Mouse (Mus musculus): ENCODE results near the gene Slc25a11.

Gene Slc25a11

GRCm38 (mm10) chr11:70650322-70651175, 3.3 kb upstream of the Slc25a11 start:
- peak in 1 of 2 experiments; percentile 39 for DNase-seq

GRCm38 (mm10) chr11:70649185-70649734, 2.0 kb upstream of the Slc25a11 start:
- DNase-seq, result no peak

- DNase-seq, result no peak
Observed at GRCm38 (mm10) chr11:70648512-70648911, 1.2 kb upstream of the Slc25a11 start.

- DNase-seq, result peak; percentile 57 to 59
Observed at GRCm38 (mm10) chr11:70647716-70648420, 589 bp upstream of the Slc25a11 start.

GRCm38 (mm10) chr11:70646259-70646555, 1.1 kb downstream of the Slc25a11 start:
- no peak for DNase-seq

GRCm38 (mm10) chr11:70645461-70646258, 1.6 kb downstream of the Slc25a11 start:
- DNase-seq, result no peak

- no peak for DNase-seq
Observed at GRCm38 (mm10) chr11:70644564-70645103, 2.6 kb downstream of the Slc25a11 start.

GRCm38 (mm10) chr11:70643051-70643450, 4.2 kb downstream of the Slc25a11 start:
- no peak for DNase-seq

GRCm38 (mm10) chr11:70641241-70641640, 6.0 kb downstream of the Slc25a11 start:
- no peak for DNase-seq

- DNase-seq, result no peak
Observed at GRCm38 (mm10) chr11:70639976-70640375, 7.3 kb downstream of the Slc25a11 start.

GRCm38 (mm10) chr11:70638714-70639278, 8.5 kb downstream of the Slc25a11 start, which contains the start of gene Gp1ba:
Gene Gp1ba (plus strand): TSS chr11:70639122.
- no peak for DNase-seq

GRCm38 (mm10) chr11:70638293-70638692, 9.0 kb downstream of the Slc25a11 start:
- DNase-seq, result no peak

- no peak for DNase-seq
Observed at GRCm38 (mm10) chr11:70637764-70638163, 9.5 kb downstream of the Slc25a11 start.

- no peak for DNase-seq
Observed at GRCm38 (mm10) chr11:70635601-70636000, 11.7 kb downstream of the Slc25a11 start.

- DNase-seq, result no peak
Observed at GRCm38 (mm10) chr11:70630129-70630528, 17.1 kb downstream of the Slc25a11 start.

- DNase-seq, result peak in 1 of 2 experiments; percentile 19
Observed at GRCm38 (mm10) chr11:70629557-70629956, 17.7 kb downstream of the Slc25a11 start.

GRCm38 (mm10) chr11:70628431-70628830, 18.8 kb downstream of the Slc25a11 start:
- DNase-seq, result no peak

GRCm38 (mm10) chr11:70626877-70627276, 20.4 kb downstream of the Slc25a11 start:
- DNase-seq, result no peak

- DNase-seq, result peak in 1 of 2 experiments; percentile 68
Observed at GRCm38 (mm10) chr11:70625473-70625872, 21.8 kb downstream of the Slc25a11 start.

- DNase-seq, result no peak
Observed at GRCm38 (mm10) chr11:70623053-70623742, 24.1 kb downstream of the Slc25a11 start.

- DNase-seq, result peak in 1 of 2 experiments; percentile 47
Observed at GRCm38 (mm10) chr11:70621972-70622814, 25.1 kb downstream of the Slc25a11 start.
